Mouse (Mus musculus) left cerebral cortex, adult 2 months (tissue): ENCODE results near the gene Sulf2. TPM values are rescaled to one million over a fixed set of nuclear protein-coding genes. Genes with fewer than 3 reads are reported as not detected.

ENCODE experiments used
- DNase-seq, 2 experiments: peaks; one replicate each; pipeline ENCODE4 v3.0.0; 2021 to 2022; ENCODE audit warnings: low spot score in 2 of 2, mixed read lengths in 1 of 2; ENCODE audit errors: extremely low spot score in 1 of 2
- H3K27ac ChIP-seq: fragments of 200-600 bp; 2 replicates; pipeline ENCODE4 v1.8.1; 2022
- H3K4me3 ChIP-seq: fragments of 200-600 bp; 2 replicates; pipeline ENCODE4 v1.8.1; 2022
- CTCF ChIP-seq: fragments of 200-600 bp; IDR thresholded peaks from 2 replicates; pipeline ENCODE4 v1.8.1; 2022; ENCODE audit warnings: antibody characterized with exemption, mild to moderate bottlenecking, moderate library complexity
- intact Hi-C: fragments of 180-260 bp; cut with DNase I; formaldehyde crosslinking; loops from one replicate; pipeline ENCODE4 v1.15.1; 2025
- total RNA-seq, 2 experiments: library from RNA; stranded (reverse); gene quantifications; 2 replicates each; pipeline ENCODE4 v1.2.3; 2021

The Sulf2 gene
- total RNA-seq, 2 experiments from 2014 or later, result 100 to 102 TPM

- H3K27ac ChIP-seq, result peak overlapping the region; percentile 70; the same call in 1 of the 2 replicates
- intact Hi-C loops, result loop anchor here (5.0 kb wide), 1 partner anchor 326 kb away; no protein-coding TSS in a partner anchor
- H3K4me3 ChIP-seq, result no peak overlapping the region
- DNase-seq, result no peak
- no peak for TF ChIP-seq CTCF
Measured at GRCm38 (mm10) chr2:166106631-166107030, 48.8 kb downstream of the Sulf2 start.

GRCm38 (mm10) chr2:166105911-166106310 is 49.6 kb downstream of the Sulf2 start:
- intact Hi-C loops, result loop anchor here (5.0 kb wide), 1 partner anchor 326 kb away; no protein-coding TSS in a partner anchor
- Histone ChIP-seq H3K4me3 (no peak overlapping the region), H3K27ac (peak overlapping the region; percentile 70)
- TF ChIP-seq CTCF, result no peak
- DNase-seq, result no peak

- TF ChIP-seq CTCF, result no peak
- DNase-seq, result no peak
- no peak overlapping the region for H3K4me3 ChIP-seq
- no peak overlapping the region for H3K27ac ChIP-seq
- intact Hi-C loops, result no loop called here
Measured at GRCm38 (mm10) chr2:166102893-166103292, 52.6 kb downstream of the Sulf2 start.

GRCm38 (mm10) chr2:166100309-166101262 is 54.9 kb downstream of the Sulf2 start:
- intact Hi-C loops, result no loop called here
- no peak for DNase-seq
- Histone ChIP-seq H3K4me3 (no peak overlapping the region), H3K27ac (peak overlapping the region; percentile 15; the same call in 1 of the 2 replicates)
- TF ChIP-seq CTCF, result no peak

GRCm38 (mm10) chr2:166098292-166098933 is 57.0 kb downstream of the Sulf2 start:
- Histone ChIP-seq H3K4me3 (no peak overlapping the region), H3K27ac (peak overlapping the region; percentile 21; the same call in 1 of the 2 replicates)
- TF ChIP-seq CTCF, result no peak
- intact Hi-C loops, result no loop called here
- DNase-seq, result no peak

GRCm38 (mm10) chr2:166097443-166098291 is 57.8 kb downstream of the Sulf2 start:
- Histone ChIP-seq H3K4me3 (no peak overlapping the region), H3K27ac (no peak overlapping the region; the same call in 1 of the 2 replicates)
- TF ChIP-seq CTCF, result peak; percentile 45
- intact Hi-C loops, result no loop called here
- DNase-seq, result no peak

- intact Hi-C loops, result no loop called here
- no peak overlapping the region for H3K27ac ChIP-seq
Measured at GRCm38 (mm10) chr2:166096834-166097233, 58.6 kb downstream of the Sulf2 start.

GRCm38 (mm10) chr2:166096300-166096699 is 59.2 kb downstream of the Sulf2 start:
- Histone ChIP-seq H3K4me3 (no peak overlapping the region), H3K27ac (no peak overlapping the region)
- intact Hi-C loops, result no loop called here
- no peak for TF ChIP-seq CTCF
- no peak for DNase-seq

More at GRCm38 (mm10) chr2:166096834-166097233, 58.6 kb downstream of the Sulf2 start:
- no peak for DNase-seq
- peak; percentile 12 for TF ChIP-seq CTCF
- H3K4me3 ChIP-seq, result no peak overlapping the region

GRCm38 (mm10) chr2:166092412-166092811 is 63.1 kb downstream of the Sulf2 start:
- no peak for TF ChIP-seq CTCF
- Histone ChIP-seq H3K27ac (no peak overlapping the region), H3K4me3 (no peak overlapping the region)
- intact Hi-C loops, result no loop called here
- no peak for DNase-seq

GRCm38 (mm10) chr2:166091599-166091998 is 63.9 kb downstream of the Sulf2 start:
- no peak for TF ChIP-seq CTCF
- intact Hi-C loops, result no loop called here
- no peak for DNase-seq
- no peak overlapping the region for H3K4me3 ChIP-seq
- H3K27ac ChIP-seq, result no peak overlapping the region

GRCm38 (mm10) chr2:166090131-166090581 is 65.3 kb downstream of the Sulf2 start:
- Histone ChIP-seq H3K4me3 (no peak overlapping the region), H3K27ac (no peak overlapping the region)
- DNase-seq, result no peak
- TF ChIP-seq CTCF, result no peak
- intact Hi-C loops, result no loop called here
